Comparison of ENCODE assay signal across 18 mouse cellular contexts in the genomic region with DNA sequence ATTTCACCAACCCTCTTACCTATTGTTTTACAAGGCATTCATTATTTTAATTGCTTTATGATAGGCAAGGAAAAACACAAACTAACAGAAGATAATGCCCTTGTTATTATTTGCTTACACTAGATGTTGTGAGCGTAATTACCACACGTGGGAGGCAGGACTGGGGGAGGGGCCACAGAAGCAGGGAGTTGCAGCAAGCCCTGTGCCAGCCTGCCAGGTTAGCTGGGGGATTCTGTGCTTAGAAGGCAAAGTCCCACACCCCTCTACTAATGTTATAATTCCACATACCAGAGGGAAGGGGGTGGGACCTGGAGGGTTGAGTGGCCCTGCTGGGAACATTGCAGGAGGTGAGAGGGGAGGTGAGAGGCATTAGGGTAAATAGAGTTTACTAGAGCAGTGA.
"Had no signal": no experiment of that assay in that cellular context is flagged by ENCODE, and none has a peak within 500 bp of the region (broad histone marks: within the 10 kb centered on the region; RNA-seq: fewer than 3 reads in every experiment).

No protein-coding gene starts in this region.

- H3K4me1 ChIP-seq: liver, embryonic 13.5 days; neural tube, embryonic 12.5 days had no signal

- H3K9ac ChIP-seq: liver, embryonic 13.5 days; lung, embryonic 14.5 days; midbrain, embryonic 12.5 days; neural tube, embryonic 12.5 days had no signal

- H3K36me3 ChIP-seq: liver, embryonic 13.5 days; midbrain, embryonic 12.5 days; neural tube, embryonic 12.5 days had no signal

- ATAC-seq: lung, postnatal 0 days; midbrain, embryonic 16.5 days had no signal

- H3K4me3 ChIP-seq: liver, embryonic 13.5 days; midbrain, embryonic 12.5 days; neural tube, embryonic 12.5 days had no signal

- H3K27ac ChIP-seq: kidney, postnatal 0 days; liver, embryonic 13.5 days; macrophage; midbrain, embryonic 12.5 days; neural tube, embryonic 12.5 days; stomach, postnatal 0 days had no signal

- H3K27me3 ChIP-seq: liver, embryonic 13.5 days; midbrain, embryonic 12.5 days; neural tube, embryonic 12.5 days had no signal

- H3K9me3 ChIP-seq: liver, embryonic 13.5 days; midbrain, embryonic 12.5 days; neural tube, embryonic 12.5 days had no signal

- H3K4me2 ChIP-seq: liver, embryonic 13.5 days; lung, embryonic 14.5 days; midbrain, embryonic 12.5 days; neural tube, embryonic 12.5 days had no signal

- DNase-seq: kidney, adult 11 months; kidney, adult 9 months; left cerebral cortex, postnatal 4 days; liver, embryonic 13.5 days; lung, embryonic 14.5 days; right cerebral cortex, adult 18-20 months; right cerebral cortex, postnatal 14 days; right cerebral cortex, postnatal 4 days; thymus, adult 2 months; thymus, postnatal 14 days; thymus, postnatal 4 days had no signal
